Mouse (Mus musculus) hindbrain, embryonic 10.5 days (tissue): Measurements from ENCODE around the gene Mitf. TPM values are rescaled to one million over a fixed set of nuclear protein-coding genes. Genes with fewer than 3 reads are reported as not detected.

Experiments
- DNase-seq: peaks from one replicate; pipeline ENCODE4 v3.0.0-alpha.2; 2017; ENCODE audit warnings: low spot score
- H3K27ac ChIP-seq: fragments of 300-500 bp; sonication (generic); 2 replicates; pipeline ENCODE4 v1.5.1; 2016; ENCODE audit warnings: mild to moderate bottlenecking, moderate library complexity
- H3K27me3 ChIP-seq: fragments of 300-500 bp; sonication (generic); 2 replicates; pipeline ENCODE4 v1.6.1; 2016; ENCODE audit warnings: mild to moderate bottlenecking; ENCODE audit not compliant: poor library complexity, insufficient read depth, severe bottlenecking
- H3K36me3 ChIP-seq: fragments of 300-500 bp; sonication (generic); 2 replicates; pipeline ENCODE4 v1.6.1; 2016; ENCODE audit warnings: mild to moderate bottlenecking, moderate library complexity
- H3K4me1 ChIP-seq: fragments of 300-500 bp; sonication (generic); replicated peaks from 2 replicates; pipeline ENCODE4 v1.6.1; 2016; ENCODE audit warnings: mild to moderate bottlenecking
- H3K4me3 ChIP-seq: fragments of 300-500 bp; sonication (generic); 2 replicates; pipeline ENCODE4 v1.5.1; 2016; ENCODE audit warnings: mild to moderate bottlenecking, moderate library complexity
- H3K9me3 ChIP-seq: fragments of 300-500 bp; sonication (generic); 2 replicates; pipeline ENCODE4 v1.6.1; 2016; ENCODE audit warnings: mild to moderate bottlenecking, moderate library complexity
- WGBS: fragments of 180-500 bp; shearing (Covaris S2); methylation state at CpG from one replicate; pipeline ENCODE4 v1.1.7; 2016; 5-methylcytosine and 5-hydroxymethylcytosine counted together
- polyA plus RNA-seq: library from polyadenylated mRNA; unstranded; fragments of >200 nt; fragmentation: Nextera tagmentation; extraction: Ambion mirVana; gene quantifications from 2 replicates; pipeline ENCODE4 v1.2.1, GENCODE M21; 2016

The Mitf gene
- polyA plus RNA-seq: 1.4 and 1.8 TPM in 2 replicates

GRCm38 (mm10) chr6:97806781-97807743 lies at the start of gene Mitf:
Gene Mitf (plus strand): TSS chr6:97807052.
- peaks cover 19% of the 10 kb centered on the region for H3K27me3 ChIP-seq
- H3K4me3 ChIP-seq: peak within 1 kb of the TSS; percentile 78
- peaks cover 17% of the 10 kb centered on the region for H3K4me1 ChIP-seq
- H3K36me3 ChIP-seq: no peaks in the 10 kb centered on the region
- DNase-seq: peak; percentile 90
- under 1% methylated on average over 51 of the region's 51 CpGs for WGBS
- H3K27ac ChIP-seq: peak within 1 kb of the TSS; percentile 71; the same call in 1 of the 2 replicates
- no peaks in the 10 kb centered on the region for H3K9me3 ChIP-seq

- no peak for DNase-seq
- H3K27ac ChIP-seq: no peak overlapping the region
- H3K36me3 ChIP-seq: no peaks in the 10 kb centered on the region
- 84% methylated on average over 2 of the region's 2 CpGs for WGBS
- no peak overlapping the region for H3K4me3 ChIP-seq
- no peaks in the 10 kb centered on the region for H3K9me3 ChIP-seq
- peaks cover 13% of the 10 kb centered on the region; the same call in 1 of the 2 replicates for H3K27me3 ChIP-seq
- H3K4me1 ChIP-seq: peaks cover 14% of the 10 kb centered on the region
Measured at GRCm38 (mm10) chr6:97757361-97757760, 49.5 kb upstream of the Mitf start.

GRCm38 (mm10) chr6:97758884-97759283 lies 48.0 kb upstream of the Mitf start:
- Histone ChIP-seq H3K4me3 (no peak overlapping the region), H3K9me3 (no peaks in the 10 kb centered on the region), H3K4me1 (peaks cover 14% of the 10 kb centered on the region), H3K36me3 (no peaks in the 10 kb centered on the region), H3K27ac (peak overlapping the region; percentile 41), H3K27me3 (peaks cover 13% of the 10 kb centered on the region; the same call in 1 of the 2 replicates)
- no peak for DNase-seq
- 66% methylated on average over 4 of the region's 4 CpGs for WGBS

GRCm38 (mm10) chr6:97759301-97759700 lies 47.6 kb upstream of the Mitf start:
- no peaks in the 10 kb centered on the region for H3K36me3 ChIP-seq
- WGBS: 25% methylated on average over 4 of the region's 4 CpGs
- peak overlapping the region; percentile 41 for H3K27ac ChIP-seq
- H3K4me1 ChIP-seq: peaks cover 14% of the 10 kb centered on the region
- H3K27me3 ChIP-seq: peaks cover 13% of the 10 kb centered on the region; the same call in 1 of the 2 replicates
- no peak overlapping the region for H3K4me3 ChIP-seq
- no peaks in the 10 kb centered on the region for H3K9me3 ChIP-seq
- DNase-seq: peak; percentile 69

GRCm38 (mm10) chr6:97761326-97761725 lies 45.5 kb upstream of the Mitf start:
- Histone ChIP-seq H3K4me1 (peaks cover 14% of the 10 kb centered on the region), H3K36me3 (no peaks in the 10 kb centered on the region), H3K27me3 (peaks cover 13% of the 10 kb centered on the region; the same call in 1 of the 2 replicates), H3K4me3 (no peak overlapping the region), H3K9me3 (no peaks in the 10 kb centered on the region), H3K27ac (no peak overlapping the region)
- no peak for DNase-seq
- WGBS: 21% methylated on average over 4 of the region's 4 CpGs

GRCm38 (mm10) chr6:97763970-97764369 lies 42.9 kb upstream of the Mitf start:
- WGBS: 51% methylated on average over 3 of the region's 3 CpGs
- Histone ChIP-seq H3K36me3 (no peaks in the 10 kb centered on the region), H3K4me1 (peaks cover 10% of the 10 kb centered on the region), H3K27me3 (no peaks in the 10 kb centered on the region), H3K4me3 (no peak overlapping the region), H3K27ac (no peak overlapping the region), H3K9me3 (no peaks in the 10 kb centered on the region)
- DNase-seq: no peak

GRCm38 (mm10) chr6:97767836-97768235 lies 39.0 kb upstream of the Mitf start:
- Histone ChIP-seq H3K27me3 (no peaks in the 10 kb centered on the region), H3K36me3 (no peaks in the 10 kb centered on the region), H3K4me1 (no peaks in the 10 kb centered on the region), H3K4me3 (no peak overlapping the region), H3K27ac (no peak overlapping the region), H3K9me3 (no peaks in the 10 kb centered on the region)
- no peak for DNase-seq
- WGBS: 81% methylated on average over 2 of the region's 2 CpGs

- no peaks in the 10 kb centered on the region for H3K27me3 ChIP-seq
- no peaks in the 10 kb centered on the region for H3K36me3 ChIP-seq
- H3K27ac ChIP-seq: no peak overlapping the region
- H3K4me3 ChIP-seq: no peak overlapping the region
- no peaks in the 10 kb centered on the region for H3K9me3 ChIP-seq
- H3K4me1 ChIP-seq: no peaks in the 10 kb centered on the region
- 92% methylated on average over 7 of the region's 7 CpGs for WGBS
- no peak for DNase-seq
Measured at GRCm38 (mm10) chr6:97769549-97769948, 37.3 kb upstream of the Mitf start.

GRCm38 (mm10) chr6:97781316-97781715 lies 25.5 kb upstream of the Mitf start:
- DNase-seq: no peak
- Histone ChIP-seq H3K27me3 (no peaks in the 10 kb centered on the region), H3K4me3 (no peak overlapping the region), H3K4me1 (no peaks in the 10 kb centered on the region), H3K27ac (no peak overlapping the region), H3K9me3 (no peaks in the 10 kb centered on the region), H3K36me3 (no peaks in the 10 kb centered on the region)
- 88% methylated on average over 5 of the region's 5 CpGs for WGBS

GRCm38 (mm10) chr6:97782291-97782690 lies 24.6 kb upstream of the Mitf start:
- no peak for DNase-seq
- WGBS: 92% methylated on average over 6 of the region's 6 CpGs

GRCm38 (mm10) chr6:97786871-97787270 lies 20.0 kb upstream of the Mitf start:
- H3K36me3 ChIP-seq: no peaks in the 10 kb centered on the region
- 90% methylated on average over 4 of the region's 4 CpGs for WGBS
- no peaks in the 10 kb centered on the region for H3K9me3 ChIP-seq
- H3K27me3 ChIP-seq: peaks cover 4% of the 10 kb centered on the region; the same call in 1 of the 2 replicates
- H3K4me1 ChIP-seq: no peaks in the 10 kb centered on the region
- H3K27ac ChIP-seq: no peak overlapping the region
- no peak for DNase-seq
- no peak overlapping the region for H3K4me3 ChIP-seq

More at GRCm38 (mm10) chr6:97782291-97782690, 24.6 kb upstream of the Mitf start:
- H3K36me3 ChIP-seq: no peaks in the 10 kb centered on the region
- H3K9me3 ChIP-seq: no peaks in the 10 kb centered on the region
- no peak overlapping the region for H3K27ac ChIP-seq
- H3K27me3 ChIP-seq: no peaks in the 10 kb centered on the region
- H3K4me1 ChIP-seq: no peaks in the 10 kb centered on the region
- H3K4me3 ChIP-seq: no peak overlapping the region

- Histone ChIP-seq H3K4me1 (no peaks in the 10 kb centered on the region), H3K9me3 (no peaks in the 10 kb centered on the region), H3K27ac (no peak overlapping the region), H3K36me3 (no peaks in the 10 kb centered on the region), H3K27me3 (peaks cover 4% of the 10 kb centered on the region; the same call in 1 of the 2 replicates), H3K4me3 (no peak overlapping the region)
- DNase-seq: no peak
- WGBS: 85% methylated on average over 9 of the region's 9 CpGs
Measured at GRCm38 (mm10) chr6:97788361-97788974, 18.4 kb upstream of the Mitf start.

GRCm38 (mm10) chr6:97789700-97790099 lies 17.2 kb upstream of the Mitf start:
- 77% methylated on average over 7 of the region's 7 CpGs for WGBS
- no peak overlapping the region for H3K27ac ChIP-seq
- peaks cover 4% of the 10 kb centered on the region; the same call in 1 of the 2 replicates for H3K27me3 ChIP-seq
- H3K4me3 ChIP-seq: no peak overlapping the region
- no peak for DNase-seq
- no peaks in the 10 kb centered on the region for H3K4me1 ChIP-seq
- no peaks in the 10 kb centered on the region for H3K36me3 ChIP-seq
- no peaks in the 10 kb centered on the region for H3K9me3 ChIP-seq
